8 mouse cellular contexts compared by ENCODE assay signal in genomic region chr5:91962259-91962638, GRCm38 (mm10). TPM values are rescaled to one million over a fixed set of nuclear protein-coding genes. Genes with fewer than 3 reads are reported as not detected.
A peak's percentile ranks its signal among the peaks of the same experiment; 100 is the strongest.
DNase-seq lines count a peak whose midpoint lies in the region; ATAC-seq and TF ChIP-seq lines count a peak whose summit lies in the region.

No protein-coding gene starts in this region.

- TF ChIP-seq CTCF in kidney, adult 2 months (conservative IDR thresholded peaks at IDR 0.05; ENCODE audit: insufficient read depth, insufficient read length, low read depth, low read length): no peak
- no peak for TF ChIP-seq CTCF in liver, postnatal 0 days (IDR thresholded peaks at IDR 0.05; ENCODE audit: low read depth)
- no peak for TF ChIP-seq CTCF in small intestine, adult 2 months (IDR thresholded peaks at IDR 0.05; ENCODE audit: extremely low read depth, insufficient read length, insufficient replicate concordance, low read depth, low read length)

- peaks cover 1% of the 10 kb centered on the region for H3K36me3 ChIP-seq in kidney, adult 2 months (ENCODE audit: control insufficient read depth, insufficient read depth, low read length)
- H3K36me3 ChIP-seq in heart, embryonic 14.5 days (ENCODE audit: control insufficient read depth, insufficient read depth, low read length): peaks cover 22% of the 10 kb centered on the region
- H3K36me3 ChIP-seq in liver, postnatal 0 days (replicated peaks; ENCODE audit: insufficient read depth, low read length): peaks cover 6% of the 10 kb centered on the region
- H3K36me3 ChIP-seq in small intestine, adult 2 months (ENCODE audit: control insufficient read depth, insufficient read depth, low read length): peaks cover 7% of the 10 kb centered on the region

- WGBS in kidney, adult 2 months: 0% methylated on average over 14 of the region's 14 CpGs
- 0% methylated on average over 14 of the region's 14 CpGs for WGBS in heart, embryonic 14.5 days
- under 1% methylated on average over 14 of the region's 14 CpGs for WGBS in liver, postnatal 0 days (ENCODE audit: insufficient replicate concordance)
- WGBS in small intestine, adult 2 months: under 1% methylated on average over 14 of the region's 14 CpGs

- peak overlapping the region; percentile 72 for H3K4me2 ChIP-seq in heart, embryonic 14.5 days (ENCODE audit: low read length)
- H3K4me2 ChIP-seq in liver, postnatal 0 days (ENCODE audit: low read depth, low read length): peak overlapping the region; percentile 82

- no peaks in the 10 kb centered on the region for H3K27me3 ChIP-seq in kidney, adult 2 months (replicated peaks; ENCODE audit: control insufficient read depth, insufficient read depth, low read length)
- no peaks in the 10 kb centered on the region for H3K27me3 ChIP-seq in heart, embryonic 14.5 days (ENCODE audit: control insufficient read depth, insufficient read depth, low read length)
- H3K27me3 ChIP-seq in liver, postnatal 0 days (ENCODE audit: insufficient read depth, low read length): no peaks in the 10 kb centered on the region
- no peaks in the 10 kb centered on the region for H3K27me3 ChIP-seq in small intestine, adult 2 months (ENCODE audit: control insufficient read depth, insufficient read depth, low read length)

- H3K4me1 ChIP-seq in kidney, adult 2 months (ENCODE audit: control insufficient read depth, insufficient read depth, low read length): peaks cover 8% of the 10 kb centered on the region
- H3K4me1 ChIP-seq in heart, embryonic 14.5 days (ENCODE audit: control insufficient read depth in 2 of 2, insufficient read depth in 2 of 2, low read length in 2 of 2): peaks cover 2 to 32% of the 10 kb centered on the region in 2 experiments
- peaks cover 23% of the 10 kb centered on the region for H3K4me1 ChIP-seq in liver, postnatal 0 days (ENCODE audit: insufficient read depth)
- peaks cover 6% of the 10 kb centered on the region; the same call in 1 of the 2 replicates for H3K4me1 ChIP-seq in small intestine, adult 2 months (ENCODE audit: control insufficient read depth, insufficient read depth, insufficient read length, low read length)

- TF ChIP-seq EP300 in liver, postnatal 0 days (IDR thresholded peaks at IDR 0.05; ENCODE audit: low read depth): 0 out of 2 replicates have a peak, but pooled peaks have one; percentile 9

- TF ChIP-seq POLR2A in kidney, adult 2 months (IDR thresholded peaks at IDR 0.05; ENCODE audit: low read depth, low read length): no peak
- TF ChIP-seq POLR2A in small intestine, adult 2 months (IDR thresholded peaks at IDR 0.05; ENCODE audit: low read depth, low read length): no peak

- ATAC-seq in heart, embryonic 14.5 days (ENCODE audit: insufficient number of reproducible peaks, insufficient read depth, low FRiP score, low read depth): no peak
- ATAC-seq in liver, postnatal 0 days: peak; percentile 3; the same call in 1 of the 2 replicates

- no peaks in the 10 kb centered on the region for H3K9me3 ChIP-seq in heart, embryonic 14.5 days (ENCODE audit: control insufficient read depth, low read length)
- H3K9me3 ChIP-seq in liver, postnatal 0 days (ENCODE audit: low read length): no peaks in the 10 kb centered on the region

- H3K9ac ChIP-seq in heart, embryonic 14.5 days (ENCODE audit: low read length): peak overlapping the region; percentile 88
- peak overlapping the region; percentile 88 for H3K9ac ChIP-seq in liver, postnatal 0 days (replicated peaks)

- H3K27ac ChIP-seq in kidney, adult 2 months (ENCODE audit: insufficient read depth, low read depth, low read length): peak overlapping the region; percentile 92
- peak overlapping the region; percentile 96 to 99 for H3K27ac ChIP-seq in heart, embryonic 14.5 days (replicated peaks in 1 of 2; ENCODE audit: control insufficient read depth in 1 of 2, insufficient read depth in 1 of 2, low read depth in 2 of 2, low read length in 2 of 2)
- peak overlapping the region; percentile 100 for H3K27ac ChIP-seq in liver, postnatal 0 days (ENCODE audit: low read depth)
- H3K27ac ChIP-seq in small intestine, adult 2 months (ENCODE audit: insufficient read depth, low read depth, low read length): peak overlapping the region; percentile 89

- peak overlapping the region; percentile 65 for H3K4me3 ChIP-seq in kidney, adult 2 months (ENCODE audit: insufficient read depth, low read depth, low read length)
- peak overlapping the region; percentile 60 to 83 for H3K4me3 ChIP-seq in heart, embryonic 14.5 days (ENCODE audit: control insufficient read depth in 1 of 2, insufficient read depth in 1 of 2, low read depth in 1 of 2, low read length in 2 of 2)
- H3K4me3 ChIP-seq in liver, postnatal 0 days (ENCODE audit: low read depth, low read length): peak overlapping the region; percentile 81
- H3K4me3 ChIP-seq in small intestine, adult 2 months (ENCODE audit: low read depth, low read length): peak overlapping the region; percentile 82

- no peak for DNase-seq in kidney, adult 2 months
- no peak for DNase-seq in kidney, postnatal 4 days
- peak; percentile 96 for DNase-seq in adipocyte (ENCODE audit: low spot score)
- no peak for DNase-seq in liver, postnatal 0 days
- no peak for DNase-seq in urinary bladder, postnatal 10 days (ENCODE audit: low spot score)
- DNase-seq in gastrocnemius, adult 8-10 months (ENCODE audit: low spot score in 2 of 2): no peak

RNA-seq across cellular contexts. Expression of gene Rchy1, which starts 0.6 kb away (rescaled TPM):
- 25.6 and 30.9 TPM in 2 replicates for polyA plus RNA-seq in kidney, adult 2 months (2012; rRNA removed)
- polyA plus RNA-seq in heart, embryonic 14.5 days (2014; fragmentation: Nextera tagmentation; extraction: Ambion mirVana): 49.8 and 52.8 TPM in 2 replicates
- 31.0 and 35.9 TPM in 2 replicates for polyA plus RNA-seq in liver, postnatal 0 days (2015; fragmentation: Nextera tagmentation; extraction: Ambion mirVana)
- 8.7 and 15.7 TPM in 2 replicates for polyA plus RNA-seq in small intestine, adult 2 months (2012; rRNA removed)
- 10 to 100 TPM; 28.4 to 32.2 (median 29.0) TPM for total RNA-seq in gastrocnemius, adult 8-10 months (2022)

RNA-seq across cellular contexts. Expression of gene Odaph, which starts 25.0 kb away (rescaled TPM):
- 0.11 TPM in 1 of 2 replicates, not detected in the other for polyA plus RNA-seq in kidney, adult 2 months (2012; rRNA removed)
- not detected in 2 replicates for polyA plus RNA-seq in heart, embryonic 14.5 days (2014; fragmentation: Nextera tagmentation; extraction: Ambion mirVana)
- polyA plus RNA-seq in liver, postnatal 0 days (2015; fragmentation: Nextera tagmentation; extraction: Ambion mirVana): not detected in 2 replicates
- not detected in 2 replicates for polyA plus RNA-seq in small intestine, adult 2 months (2012; rRNA removed)
- total RNA-seq in gastrocnemius, adult 8-10 months (2022): not detected
